Mouse (Mus musculus) hindbrain, embryonic 10.5 days (tissue): ENCODE measurements around the gene Gm15155. TPM values are rescaled to one million over a fixed set of nuclear protein-coding genes. Genes with fewer than 3 reads are reported as not detected.

Experiments
- DNase-seq: peaks from one replicate; pipeline ENCODE4 v3.0.0-alpha.2; 2017; ENCODE audit warnings: low spot score
- H3K27ac ChIP-seq: fragments of 300-500 bp; sonication (generic); 2 replicates; pipeline ENCODE4 v1.5.1; 2016; ENCODE audit warnings: mild to moderate bottlenecking, moderate library complexity
- H3K27me3 ChIP-seq: fragments of 300-500 bp; sonication (generic); 2 replicates; pipeline ENCODE4 v1.6.1; 2016; ENCODE audit warnings: mild to moderate bottlenecking; ENCODE audit not compliant: poor library complexity, insufficient read depth, severe bottlenecking
- H3K36me3 ChIP-seq: fragments of 300-500 bp; sonication (generic); 2 replicates; pipeline ENCODE4 v1.6.1; 2016; ENCODE audit warnings: mild to moderate bottlenecking, moderate library complexity
- H3K4me1 ChIP-seq: fragments of 300-500 bp; sonication (generic); replicated peaks from 2 replicates; pipeline ENCODE4 v1.6.1; 2016; ENCODE audit warnings: mild to moderate bottlenecking
- H3K4me3 ChIP-seq: fragments of 300-500 bp; sonication (generic); 2 replicates; pipeline ENCODE4 v1.5.1; 2016; ENCODE audit warnings: mild to moderate bottlenecking, moderate library complexity
- H3K9me3 ChIP-seq: fragments of 300-500 bp; sonication (generic); 2 replicates; pipeline ENCODE4 v1.6.1; 2016; ENCODE audit warnings: mild to moderate bottlenecking, moderate library complexity
- WGBS: fragments of 180-500 bp; shearing (Covaris S2); methylation state at CpG from one replicate; pipeline ENCODE4 v1.1.7; 2016; 5-methylcytosine and 5-hydroxymethylcytosine counted together
- polyA plus RNA-seq: library from polyadenylated mRNA; unstranded; fragments of >200 nt; fragmentation: Nextera tagmentation; extraction: Ambion mirVana; gene quantifications from 2 replicates; pipeline ENCODE4 v1.2.1, GENCODE M21; 2016

The Gm15155 gene
- not detected in 2 replicates for polyA plus RNA-seq

DNA sequence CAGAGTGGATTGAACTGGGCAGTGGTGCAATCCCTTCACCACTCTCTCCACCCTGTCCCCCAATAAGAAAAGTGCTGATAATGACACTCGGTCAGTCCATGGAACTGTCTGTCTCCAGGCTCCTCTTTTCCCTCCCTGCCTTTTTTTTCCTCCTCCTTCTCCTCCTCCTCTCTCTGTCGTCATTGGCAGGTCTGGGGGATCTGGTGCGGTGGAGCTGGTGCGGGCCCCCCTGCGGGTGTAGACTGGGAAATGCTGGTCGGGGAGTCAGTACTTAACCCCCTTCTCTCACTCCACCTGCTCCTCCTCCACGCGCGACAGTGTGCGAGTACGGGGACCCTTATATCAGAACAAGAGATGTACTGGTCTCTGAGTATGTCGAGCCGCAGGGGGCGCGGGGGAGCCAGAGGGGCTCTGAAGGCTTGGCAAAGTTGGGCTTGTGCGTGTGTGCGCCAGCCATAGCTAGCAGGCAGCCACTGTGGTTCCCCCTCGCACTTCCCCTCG is at the start of gene Gm15155:
Gene Gm15155, plus strand, starts transcription at position 401 of the 501 bp plus-strand sequence.
- H3K27ac ChIP-seq: peak within 1 kb of the TSS; percentile 62; the same call in 1 of the 2 replicates

DNA sequence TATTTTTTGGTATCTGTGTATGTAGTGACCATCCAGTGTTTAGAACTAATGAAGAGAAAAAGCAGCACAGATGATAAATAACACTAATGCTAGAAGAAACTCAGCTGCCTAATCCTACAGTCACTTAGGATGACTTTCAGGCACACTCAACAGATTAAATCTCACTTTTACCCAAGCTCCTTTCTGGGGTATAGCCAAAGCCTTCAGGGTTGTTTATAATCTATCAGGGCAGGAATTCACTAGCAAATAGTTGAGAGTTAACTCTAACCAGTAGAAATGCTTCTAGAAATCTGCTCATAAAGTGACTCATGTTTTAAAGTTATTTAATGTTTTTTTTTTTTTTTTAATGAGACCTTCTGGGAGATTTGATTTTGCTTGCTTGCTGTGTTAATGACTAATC is 44.8 kb upstream of the Gm15155 start:
- Histone ChIP-seq H3K27me3 (no peaks in the 10 kb centered on the region), H3K4me1 (no peaks in the 10 kb centered on the region), H3K36me3 (no peaks in the 10 kb centered on the region), H3K9me3 (no peaks in the 10 kb centered on the region), H3K27ac (no peak overlapping the region), H3K4me3 (no peak overlapping the region)
- no peak for DNase-seq

More for the DNA sequence above, at the start of gene Gm15155:
- Histone ChIP-seq H3K27me3 (peaks cover 61% of the 10 kb centered on the region), H3K36me3 (no peaks in the 10 kb centered on the region), H3K4me3 (peak within 1 kb of the TSS; percentile 59), H3K4me1 (peaks cover 11% of the 10 kb centered on the region; the same call in 1 of the 2 replicates), H3K9me3 (0 out of 2 replicates have a peak, but pooled peaks cover 4% of the 10 kb centered on the region)
- 19% methylated on average over 19 of the region's 19 CpGs for WGBS
- DNase-seq: peak; percentile 20

DNA sequence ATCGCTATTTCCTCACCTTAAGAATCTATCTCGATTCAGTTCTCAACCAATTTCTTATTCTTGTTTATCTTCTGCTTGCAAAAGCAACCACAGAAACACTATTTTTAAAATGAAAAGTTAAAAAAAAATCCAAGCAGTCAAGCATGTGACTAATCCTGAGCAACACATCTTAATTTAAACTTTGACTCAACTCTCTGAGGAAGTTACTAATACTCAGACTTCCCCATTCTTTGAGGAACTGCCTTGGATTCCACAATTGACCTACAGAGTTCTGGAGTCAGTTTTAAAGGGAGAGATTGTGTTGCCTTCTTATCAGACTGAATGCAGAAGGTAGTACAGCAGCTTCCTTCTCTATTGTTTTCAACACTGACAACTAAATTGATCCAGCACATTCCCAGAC is 40.0 kb upstream of the Gm15155 start:
- 87% methylated on average over 2 of the region's 2 CpGs for WGBS
- Histone ChIP-seq H3K4me1 (no peaks in the 10 kb centered on the region), H3K4me3 (no peak overlapping the region), H3K27me3 (no peaks in the 10 kb centered on the region), H3K36me3 (no peaks in the 10 kb centered on the region), H3K9me3 (no peaks in the 10 kb centered on the region), H3K27ac (no peak overlapping the region)
- no peak for DNase-seq

DNA sequence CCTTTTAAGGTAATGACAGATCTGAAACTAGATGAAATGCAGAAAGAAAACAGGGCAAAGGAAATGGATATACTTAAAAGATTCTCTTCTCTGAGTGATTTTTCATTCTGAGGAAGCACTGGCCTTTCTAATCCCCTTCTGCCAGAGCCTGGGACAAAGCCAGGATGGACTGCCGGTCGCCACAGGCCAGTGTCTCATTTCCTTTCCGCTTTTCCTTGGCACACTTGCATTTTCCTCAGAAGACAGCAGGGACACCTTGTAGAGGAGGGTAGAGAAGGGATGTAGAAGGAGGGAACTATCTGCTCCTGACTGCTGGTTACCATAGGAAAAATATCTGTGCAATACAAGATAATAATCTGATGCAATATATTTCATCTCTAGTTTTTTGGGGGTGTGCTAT is 33.1 kb upstream of the Gm15155 start:
- WGBS: 85% methylated on average over 3 of the region's 3 CpGs
- H3K4me1 ChIP-seq: no peaks in the 10 kb centered on the region
- H3K27ac ChIP-seq: no peak overlapping the region
- H3K36me3 ChIP-seq: no peaks in the 10 kb centered on the region
- no peaks in the 10 kb centered on the region for H3K9me3 ChIP-seq
- H3K27me3 ChIP-seq: no peaks in the 10 kb centered on the region
- no peak for DNase-seq
- no peak overlapping the region for H3K4me3 ChIP-seq

DNA sequence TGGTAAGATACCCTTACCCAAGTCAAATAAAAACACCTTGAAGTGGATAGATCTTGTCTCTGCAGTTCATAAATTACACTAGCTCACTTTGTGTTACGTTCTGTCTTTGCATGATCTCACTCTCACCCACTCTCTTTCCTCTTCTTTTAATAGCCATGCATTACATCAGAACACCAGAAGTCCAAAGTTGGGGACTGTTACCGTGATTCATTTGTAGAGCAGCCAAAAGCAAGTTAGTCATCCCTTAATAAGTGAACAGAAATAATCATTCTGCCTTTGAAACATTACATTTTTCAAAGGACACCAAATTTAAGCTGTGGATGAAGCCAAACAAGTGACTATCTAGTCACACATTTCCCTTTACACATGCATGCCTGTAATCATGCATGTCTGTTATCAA is 32.1 kb upstream of the Gm15155 start:
- 88% methylated on average over 2 of the region's 2 CpGs for WGBS
- no peak for DNase-seq
- Histone ChIP-seq H3K4me3 (no peak overlapping the region), H3K36me3 (no peaks in the 10 kb centered on the region), H3K27me3 (no peaks in the 10 kb centered on the region), H3K9me3 (no peaks in the 10 kb centered on the region), H3K4me1 (no peaks in the 10 kb centered on the region), H3K27ac (no peak overlapping the region)

DNA sequence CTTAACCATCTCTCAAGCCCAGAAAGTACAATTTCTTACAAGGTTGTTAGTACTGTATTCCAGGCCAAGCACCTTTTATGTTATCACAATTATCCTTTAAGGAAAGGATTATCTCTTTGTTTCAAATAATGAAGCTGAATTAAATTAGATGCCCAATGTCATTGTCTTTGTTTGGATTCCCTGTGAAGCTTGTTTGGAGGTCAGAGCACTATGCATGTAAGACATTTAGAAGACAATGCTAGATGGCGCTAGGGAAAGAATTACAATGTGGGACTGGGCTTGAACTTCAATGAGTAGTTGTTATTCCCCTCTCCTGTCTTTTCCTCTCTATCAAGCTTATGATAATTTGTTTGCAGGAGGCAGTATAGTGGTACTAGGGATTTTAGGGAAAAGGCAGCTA is 29.9 kb upstream of the Gm15155 start:
- DNase-seq: no peak
- Histone ChIP-seq H3K4me3 (no peak overlapping the region), H3K36me3 (no peaks in the 10 kb centered on the region), H3K9me3 (no peaks in the 10 kb centered on the region), H3K4me1 (no peaks in the 10 kb centered on the region), H3K27me3 (no peaks in the 10 kb centered on the region), H3K27ac (no peak overlapping the region)
- 61% methylated on average over 1 of the region's 1 CpGs for WGBS

DNA sequence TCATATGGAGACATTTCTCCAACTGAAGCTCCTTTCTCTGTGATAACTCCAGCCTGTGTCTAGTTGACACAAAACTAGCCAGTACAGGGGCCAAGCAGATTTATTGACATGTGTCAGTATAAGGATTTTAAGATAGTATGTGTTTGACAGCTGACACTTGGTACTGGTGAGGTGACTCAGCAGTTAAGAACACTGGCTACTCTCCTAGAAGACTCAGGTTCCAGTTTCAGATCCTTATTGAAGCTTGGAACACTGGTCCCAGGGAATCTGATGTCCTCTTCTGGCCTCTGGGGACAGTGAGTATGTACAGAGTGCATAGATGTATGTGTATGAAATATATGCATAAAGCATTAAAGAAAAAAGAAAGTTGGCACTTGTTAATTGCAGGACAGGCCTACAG is 28.2 kb upstream of the Gm15155 start:
- DNase-seq: no peak
- Histone ChIP-seq H3K4me3 (no peak overlapping the region), H3K4me1 (no peaks in the 10 kb centered on the region), H3K36me3 (no peaks in the 10 kb centered on the region), H3K27ac (no peak overlapping the region), H3K27me3 (no peaks in the 10 kb centered on the region), H3K9me3 (no peaks in the 10 kb centered on the region)

DNA sequence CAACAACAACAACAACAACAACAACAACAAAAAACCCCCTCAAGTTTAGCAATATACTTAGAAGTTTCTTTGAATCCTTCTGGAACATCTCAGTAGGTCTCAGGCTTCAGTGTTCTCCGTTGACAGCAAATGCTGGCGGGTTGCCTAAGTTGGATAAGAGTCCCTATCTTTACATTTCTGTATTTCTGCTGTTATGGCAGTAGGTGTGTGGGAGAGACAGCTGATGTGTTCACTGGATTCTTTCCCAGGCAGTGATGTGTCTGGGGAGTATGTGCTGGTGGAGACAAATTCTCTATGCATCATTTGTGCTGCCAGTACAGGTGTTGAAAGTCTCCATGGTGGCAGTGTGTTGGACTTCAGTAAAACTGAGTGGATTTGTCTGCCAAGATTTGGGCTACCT is 23.3 kb upstream of the Gm15155 start:
- H3K36me3 ChIP-seq: no peaks in the 10 kb centered on the region
- no peak overlapping the region for H3K27ac ChIP-seq
- no peaks in the 10 kb centered on the region for H3K4me1 ChIP-seq
- 85% methylated on average over 2 of the region's 2 CpGs for WGBS
- H3K9me3 ChIP-seq: no peaks in the 10 kb centered on the region
- no peak for DNase-seq
- no peak overlapping the region for H3K4me3 ChIP-seq
- no peaks in the 10 kb centered on the region for H3K27me3 ChIP-seq

DNA sequence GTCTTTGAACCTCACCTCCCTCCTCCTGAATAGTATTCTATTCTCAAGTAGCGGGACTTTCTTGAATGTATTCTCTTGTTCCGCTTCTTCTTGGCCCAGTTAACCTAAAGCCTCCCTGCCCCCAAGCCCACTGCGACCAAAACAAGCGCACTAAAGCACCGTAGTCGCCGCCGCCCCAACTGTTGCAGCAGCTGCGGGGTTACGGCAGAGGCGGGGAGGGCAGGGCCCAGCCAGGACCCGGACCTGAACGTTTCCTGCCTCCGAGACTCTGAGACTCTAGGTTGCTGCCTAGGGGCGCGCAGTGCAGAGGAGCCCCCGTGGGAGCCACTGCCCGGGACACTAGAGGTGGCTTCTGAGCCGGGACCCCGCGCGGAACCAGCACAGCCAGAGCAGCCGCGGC is 2.0 kb upstream of the Gm15155 start:
- no peak for DNase-seq
- 0 out of 2 replicates have a peak, but pooled peaks cover 4% of the 10 kb centered on the region for H3K9me3 ChIP-seq
- peaks cover 11% of the 10 kb centered on the region; the same call in 1 of the 2 replicates for H3K4me1 ChIP-seq
- WGBS: 12% methylated on average over 24 of the region's 24 CpGs
- peaks cover 61% of the 10 kb centered on the region for H3K27me3 ChIP-seq
- H3K4me3 ChIP-seq: peak overlapping the region; percentile 59
- H3K36me3 ChIP-seq: no peaks in the 10 kb centered on the region
- H3K27ac ChIP-seq: no peak overlapping the region

DNA sequence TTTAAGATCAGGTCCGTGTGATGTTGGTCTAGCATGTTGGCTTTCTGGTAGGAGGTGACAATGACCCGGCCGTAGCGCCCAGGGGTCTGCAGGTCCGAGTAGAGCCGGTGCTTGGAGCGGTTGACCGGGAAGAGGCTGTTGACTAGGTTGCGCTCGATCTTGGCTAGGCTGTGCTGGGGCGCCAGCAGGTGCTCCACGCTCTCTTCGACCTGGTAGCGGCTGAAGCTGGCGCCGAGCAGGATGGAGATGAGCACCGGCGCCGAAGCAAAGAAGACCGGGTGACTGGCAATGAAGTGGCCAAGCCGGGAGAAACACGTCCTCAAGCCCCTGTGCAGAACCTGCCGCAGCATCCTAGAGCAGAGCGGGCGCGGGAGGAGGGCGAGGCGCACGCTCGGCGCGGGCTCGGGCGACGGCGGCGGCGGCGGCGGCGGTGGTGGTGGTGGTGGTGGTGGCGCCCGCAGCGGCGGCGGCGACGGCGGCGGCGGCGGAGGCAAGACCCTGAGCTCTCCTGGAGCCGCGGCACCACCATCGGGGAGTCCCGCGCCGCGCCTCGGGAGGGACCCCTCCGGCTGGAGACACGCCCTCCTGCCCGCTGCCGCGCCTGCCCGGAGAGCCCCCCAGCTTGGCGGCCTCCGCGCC is 1.5 kb upstream of the Gm15155 start:
- 29% methylated on average over 66 of the region's 69 CpGs for WGBS
- Histone ChIP-seq H3K27ac (peak overlapping the region; percentile 62; the same call in 1 of the 2 replicates), H3K4me1 (peaks cover 11% of the 10 kb centered on the region; the same call in 1 of the 2 replicates), H3K36me3 (no peaks in the 10 kb centered on the region), H3K27me3 (peaks cover 61% of the 10 kb centered on the region), H3K9me3 (0 out of 2 replicates have a peak, but pooled peaks cover 4% of the 10 kb centered on the region), H3K4me3 (peak overlapping the region; percentile 59)
- peak; percentile 25 for DNase-seq

DNA sequence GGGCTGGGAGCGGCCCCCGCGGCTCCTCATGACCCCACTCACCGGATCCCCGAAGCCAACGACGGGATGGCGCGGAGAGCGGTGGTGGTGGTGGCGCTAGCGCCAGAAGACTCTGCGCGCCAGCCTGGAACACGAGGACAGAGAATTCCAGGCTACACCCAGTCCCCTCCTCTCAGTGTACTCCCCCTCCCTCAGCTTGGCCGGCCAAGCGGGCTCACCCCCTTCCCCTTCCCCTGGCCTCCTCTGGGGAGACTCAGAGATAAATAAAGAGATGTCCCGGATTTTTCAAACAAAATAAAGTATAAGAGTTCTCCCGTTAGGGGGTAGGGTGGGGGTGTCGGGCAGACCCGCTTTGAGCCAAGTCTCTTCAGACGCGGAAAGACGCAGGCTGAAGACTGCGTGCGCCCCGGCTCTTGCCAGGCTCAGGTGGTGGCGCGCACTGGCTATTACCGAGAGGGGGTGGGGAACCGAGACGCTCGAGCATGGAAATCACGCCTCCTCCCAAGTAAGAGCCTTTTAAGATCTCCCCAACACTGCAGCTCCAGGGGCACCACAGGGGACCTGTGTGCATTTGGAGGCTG is 750 bp upstream of the Gm15155 start, which contains the start of gene Ptchd1:
Gene Ptchd1, minus strand, starts transcription at position 114 of the 581 bp plus-strand sequence.
- 15% methylated on average over 34 of the region's 34 CpGs for WGBS
- peak; percentile 31 for DNase-seq
- H3K9me3 ChIP-seq: 0 out of 2 replicates have a peak, but pooled peaks cover 4% of the 10 kb centered on the region
- peak within 1 kb of the TSS; percentile 59 for H3K4me3 ChIP-seq
- H3K4me1 ChIP-seq: peaks cover 11% of the 10 kb centered on the region; the same call in 1 of the 2 replicates
- peak within 1 kb of the TSS; percentile 62; the same call in 1 of the 2 replicates for H3K27ac ChIP-seq
- H3K27me3 ChIP-seq: peaks cover 61% of the 10 kb centered on the region
- no peaks in the 10 kb centered on the region for H3K36me3 ChIP-seq

DNA sequence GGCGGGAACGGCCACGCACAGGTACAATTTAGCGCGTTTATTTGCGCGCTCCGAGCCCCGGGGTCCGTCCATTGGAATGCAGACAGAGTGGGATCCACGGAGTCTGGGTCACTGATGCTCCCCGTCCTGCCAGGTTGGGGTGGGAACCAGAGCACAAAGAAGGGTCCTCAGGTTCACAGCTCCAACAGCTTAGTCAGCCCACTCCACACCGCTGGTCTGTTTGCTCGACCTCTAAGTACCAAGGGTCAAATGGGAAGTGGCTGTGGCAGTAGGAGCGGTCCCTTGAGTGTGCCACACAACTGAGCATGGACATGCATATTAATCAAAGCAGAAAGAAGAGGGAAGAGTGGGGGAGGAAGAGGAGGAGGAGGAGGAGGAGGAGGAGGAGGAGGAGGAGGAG is 354 bp downstream of the Gm15155 start:
- Histone ChIP-seq H3K27me3 (peaks cover 61% of the 10 kb centered on the region), H3K36me3 (no peaks in the 10 kb centered on the region), H3K9me3 (0 out of 2 replicates have a peak, but pooled peaks cover 4% of the 10 kb centered on the region), H3K4me1 (peaks cover 11% of the 10 kb centered on the region; the same call in 1 of the 2 replicates), H3K4me3 (peak overlapping the region; percentile 59), H3K27ac (no peak overlapping the region)
- DNase-seq: no peak
- WGBS: 14% methylated on average over 15 of the region's 15 CpGs

DNA sequence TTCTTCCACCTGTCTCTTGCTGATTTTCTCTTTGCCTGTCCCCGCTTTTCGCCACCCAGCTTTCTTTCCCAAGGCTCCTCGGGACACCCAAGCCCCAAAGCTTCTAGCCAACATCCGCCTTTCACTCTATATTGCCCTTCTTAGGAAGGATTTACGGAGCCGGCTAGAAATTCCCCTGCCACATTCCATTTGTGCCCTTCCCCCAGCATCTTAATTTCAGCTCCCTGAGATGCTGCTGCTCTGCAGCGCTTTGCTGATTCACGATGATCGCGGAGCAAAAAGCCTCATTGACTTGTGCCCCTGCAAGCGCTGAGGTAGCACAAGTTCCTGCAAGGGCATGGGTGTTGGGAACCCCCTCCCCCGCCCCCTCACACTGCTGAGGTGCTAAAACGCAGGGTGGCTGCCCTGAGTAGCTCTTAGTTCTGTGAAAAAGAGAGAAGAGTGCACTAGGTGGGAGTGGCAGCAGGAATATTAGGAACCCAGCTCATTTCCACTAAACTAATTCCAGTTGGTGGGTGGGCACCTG is 1.2 kb downstream of the Gm15155 start:
- H3K9me3 ChIP-seq: 0 out of 2 replicates have a peak, but pooled peaks cover 4% of the 10 kb centered on the region
- H3K4me3 ChIP-seq: peak overlapping the region; percentile 6; the same call in 1 of the 2 replicates
- no peak overlapping the region for H3K27ac ChIP-seq
- WGBS: 11% methylated on average over 13 of the region's 13 CpGs
- DNase-seq: peak; percentile 11
- H3K27me3 ChIP-seq: peaks cover 61% of the 10 kb centered on the region
- no peaks in the 10 kb centered on the region for H3K36me3 ChIP-seq
- peaks cover 11% of the 10 kb centered on the region; the same call in 1 of the 2 replicates for H3K4me1 ChIP-seq
